Mouse (Mus musculus): ENCODE results near the gene Ccr6. TPM values are rescaled to one million over a fixed set of nuclear protein-coding genes. Genes with fewer than 3 reads are reported as not detected.
A peak's percentile ranks its signal among the peaks of the same experiment; 100 is the strongest.
"Not testable (repeated sequence)": the region's sequence is repeated elsewhere in the genome, so short reads cannot be mapped to it uniquely, and the experiment has no call there.

Gene Ccr6
- polyA plus RNA-seq, 1 experiment from 2014 or later = 0.68 TPM

DNA sequence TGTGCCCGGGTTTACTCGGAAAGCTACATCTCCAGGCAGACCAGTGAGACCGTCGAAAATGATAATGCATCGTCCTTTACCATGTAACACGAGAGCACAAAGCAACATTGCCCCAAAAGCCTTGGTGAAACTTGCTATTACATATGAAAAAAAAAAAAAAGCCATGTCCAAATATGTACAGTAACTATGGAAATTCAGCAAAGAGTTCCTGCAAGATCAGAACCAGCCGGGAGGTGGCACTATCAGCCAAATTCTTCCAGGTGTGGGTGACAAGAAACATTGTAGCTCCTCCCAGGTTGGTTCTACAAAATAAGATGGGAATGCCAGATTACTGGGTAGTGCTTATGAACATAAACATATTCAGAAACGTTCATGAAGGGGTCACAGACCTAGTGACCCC lies 21.1 kb downstream of the Ccr6 start:
- Histone ChIP-seq H3K4me1 (replicated peaks; ENCODE audit: control insufficient read depth, insufficient read depth, low read length) (no peaks in the 10 kb centered on the region), H3K4me2 (ENCODE audit: low read length) (no peak overlapping the region), H3K4me3 (ENCODE audit: low read depth, low read length) (no peak overlapping the region), H3K36me3 (ENCODE audit: control insufficient read depth, insufficient read depth, low read length) (no peaks in the 10 kb centered on the region), H3K27me3 (replicated peaks; ENCODE audit: control insufficient read depth, insufficient read depth, low read length) (no peaks in the 10 kb centered on the region), H3K9ac (ENCODE audit: low read length) (no peak overlapping the region), H3K9me3 (ENCODE audit: control insufficient read depth, low read length) (no peaks in the 10 kb centered on the region), H3K27ac (ENCODE audit: low read depth) (no peak overlapping the region)
- ATAC-seq (replicated peaks; ENCODE audit: low FRiP score, low TSS enrichment, low read depth) = no peak
- DNase-seq (ENCODE audit: low spot score) = no peak
- WGBS = 75% methylated on average over 8 of the region's 8 CpGs

- DNase-seq (ENCODE audit: low spot score) = peak; percentile 55
- H3K9me3 ChIP-seq (ENCODE audit: control insufficient read depth, low read length); H3K4me3 ChIP-seq (ENCODE audit: low read depth, low read length); ATAC-seq (replicated peaks; ENCODE audit: low FRiP score, low TSS enrichment, low read depth); H3K4me1 ChIP-seq (replicated peaks; ENCODE audit: control insufficient read depth, insufficient read depth, low read length); H3K36me3 ChIP-seq (ENCODE audit: control insufficient read depth, insufficient read depth, low read length); H3K9ac ChIP-seq (ENCODE audit: low read length); H3K27me3 ChIP-seq (replicated peaks; ENCODE audit: control insufficient read depth, insufficient read depth, low read length); H3K27ac ChIP-seq (ENCODE audit: low read depth); H3K4me2 ChIP-seq (ENCODE audit: low read length): not testable (repeated sequence)
- WGBS = 6% methylated on average over 6 of the region's 7 CpGs
Observed at GRCm38 (mm10) chr17:8264638-8265037, 28.8 kb downstream of the Ccr6 start.

DNA sequence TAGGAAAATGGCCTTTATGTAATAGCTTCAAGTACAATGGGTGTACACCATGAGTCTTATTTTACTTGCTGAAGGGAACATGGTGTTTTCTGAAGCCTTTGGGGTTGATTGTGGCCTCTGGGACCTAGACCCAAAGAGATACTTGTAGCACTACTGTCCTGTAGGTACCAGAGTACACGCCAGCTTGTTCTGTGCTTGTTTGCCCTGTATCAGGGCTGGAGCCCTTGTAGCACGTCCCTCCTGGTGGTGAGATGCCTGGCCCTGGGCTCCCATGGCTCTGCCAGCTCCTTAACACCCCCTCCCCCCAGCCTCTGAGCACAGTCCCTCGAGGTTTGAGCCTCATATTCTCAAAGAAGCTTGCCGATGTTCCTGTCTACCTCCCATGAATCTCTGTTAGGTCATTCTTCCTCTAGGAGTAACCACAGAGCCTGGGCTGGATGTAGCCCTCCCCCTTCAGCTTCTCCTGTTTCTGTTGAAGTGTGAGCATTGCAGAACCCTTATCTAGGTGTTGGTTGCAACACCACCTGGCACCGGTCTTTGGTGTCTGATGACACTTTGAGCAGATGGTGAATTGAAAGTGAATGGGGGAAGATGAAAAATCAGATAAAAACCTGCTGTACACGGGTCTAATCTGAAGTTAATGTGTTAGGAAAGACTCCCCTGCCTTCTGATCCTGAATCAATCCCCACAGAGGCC lies 36.4 kb downstream of the Ccr6 start:
- H3K4me3 ChIP-seq (ENCODE audit: low read depth, low read length) = no peak overlapping the region
- no peaks in the 10 kb centered on the region for H3K4me1 ChIP-seq (replicated peaks; ENCODE audit: control insufficient read depth, insufficient read depth, low read length)
- H3K27me3 ChIP-seq (replicated peaks; ENCODE audit: control insufficient read depth, insufficient read depth, low read length) = no peaks in the 10 kb centered on the region; the same call in 1 of the 2 replicates
- WGBS = 46% methylated on average over 6 of the region's 6 CpGs
- no peak overlapping the region for H3K4me2 ChIP-seq (ENCODE audit: low read length)
- ATAC-seq (replicated peaks; ENCODE audit: low FRiP score, low TSS enrichment, low read depth) (no peak), DNase-seq (ENCODE audit: low spot score) (peak; percentile 29)
- H3K9me3 ChIP-seq (ENCODE audit: control insufficient read depth, low read length) = no peaks in the 10 kb centered on the region
- H3K27ac ChIP-seq (ENCODE audit: low read depth) = no peak overlapping the region
- no peaks in the 10 kb centered on the region for H3K36me3 ChIP-seq (ENCODE audit: control insufficient read depth, insufficient read depth, low read length)
- H3K9ac ChIP-seq (ENCODE audit: low read length) = no peak overlapping the region

DNA sequence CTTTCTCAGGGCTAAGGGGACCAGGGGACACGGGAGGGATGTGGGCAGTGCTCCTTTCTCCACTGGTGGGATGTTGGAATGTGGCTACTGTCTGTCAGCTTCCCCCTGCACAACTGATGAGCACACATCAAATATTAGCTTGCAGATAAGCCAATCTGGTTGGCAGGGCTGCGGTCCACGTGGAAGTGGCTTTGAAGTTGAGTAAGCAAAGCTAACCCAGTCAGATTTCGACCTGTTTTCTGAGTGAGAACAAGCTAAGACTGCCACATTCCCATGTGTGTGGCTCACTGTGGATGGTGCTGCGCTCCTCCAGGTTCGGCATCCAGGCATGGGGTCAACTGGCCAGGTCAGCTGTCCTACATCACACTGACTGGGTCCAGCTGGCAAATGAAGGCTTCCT lies 37.1 kb downstream of the Ccr6 start:
- Histone ChIP-seq H3K9ac (ENCODE audit: low read length) (no peak overlapping the region), H3K36me3 (ENCODE audit: control insufficient read depth, insufficient read depth, low read length) (no peaks in the 10 kb centered on the region), H3K27ac (ENCODE audit: low read depth) (no peak overlapping the region), H3K4me2 (ENCODE audit: low read length) (no peak overlapping the region), H3K4me3 (ENCODE audit: low read depth, low read length) (no peak overlapping the region), H3K27me3 (replicated peaks; ENCODE audit: control insufficient read depth, insufficient read depth, low read length) (no peaks in the 10 kb centered on the region; the same call in 1 of the 2 replicates), H3K4me1 (replicated peaks; ENCODE audit: control insufficient read depth, insufficient read depth, low read length) (no peaks in the 10 kb centered on the region), H3K9me3 (ENCODE audit: control insufficient read depth, low read length) (no peaks in the 10 kb centered on the region)
- DNase-seq (ENCODE audit: low spot score) = peak; percentile 25
- 48% methylated on average over 6 of the region's 6 CpGs for WGBS
- ATAC-seq (replicated peaks; ENCODE audit: low FRiP score, low TSS enrichment, low read depth) = no peak

DNA sequence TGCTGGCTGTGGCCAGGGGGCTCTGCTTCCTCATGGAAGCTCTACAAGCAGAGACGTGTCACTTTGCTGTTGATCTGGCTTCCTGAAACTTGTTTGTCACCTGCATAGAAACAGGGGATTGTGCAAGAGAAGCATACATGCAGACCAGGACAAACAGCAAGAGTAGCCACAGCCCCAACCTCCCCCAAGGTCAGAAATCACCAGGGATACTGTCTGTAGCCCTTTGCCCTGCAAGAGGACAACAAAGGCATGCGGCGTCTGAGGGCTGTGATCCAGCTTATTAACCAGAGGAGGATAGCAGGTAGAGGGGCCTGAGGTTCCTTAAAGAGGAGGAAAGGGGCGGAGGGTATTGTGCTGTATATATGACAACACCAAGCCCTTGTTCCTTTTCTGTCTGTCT lies 40.2 kb downstream of the Ccr6 start:
- Histone ChIP-seq H3K4me1 (replicated peaks; ENCODE audit: control insufficient read depth, insufficient read depth, low read length) (no peaks in the 10 kb centered on the region), H3K9ac (ENCODE audit: low read length) (no peak overlapping the region), H3K27ac (ENCODE audit: low read depth) (no peak overlapping the region), H3K27me3 (replicated peaks; ENCODE audit: control insufficient read depth, insufficient read depth, low read length) (no peaks in the 10 kb centered on the region; the same call in 1 of the 2 replicates), H3K4me2 (ENCODE audit: low read length) (no peak overlapping the region), H3K4me3 (ENCODE audit: low read depth, low read length) (no peak overlapping the region), H3K9me3 (ENCODE audit: control insufficient read depth, low read length) (no peaks in the 10 kb centered on the region), H3K36me3 (ENCODE audit: control insufficient read depth, insufficient read depth, low read length) (no peaks in the 10 kb centered on the region)
- DNase-seq (ENCODE audit: low spot score) = peak; percentile 16
- ATAC-seq (replicated peaks; ENCODE audit: low FRiP score, low TSS enrichment, low read depth) = no peak
- 65% methylated on average over 4 of the region's 4 CpGs for WGBS

- 76% methylated on average over 7 of the region's 7 CpGs for WGBS
- Histone ChIP-seq H3K4me3 (ENCODE audit: low read depth, low read length) (no peak overlapping the region), H3K36me3 (ENCODE audit: control insufficient read depth, insufficient read depth, low read length) (no peaks in the 10 kb centered on the region), H3K4me1 (replicated peaks; ENCODE audit: control insufficient read depth, insufficient read depth, low read length) (no peaks in the 10 kb centered on the region), H3K27me3 (replicated peaks; ENCODE audit: control insufficient read depth, insufficient read depth, low read length) (no peaks in the 10 kb centered on the region; the same call in 1 of the 2 replicates), H3K4me2 (ENCODE audit: low read length) (no peak overlapping the region), H3K9me3 (ENCODE audit: control insufficient read depth, low read length) (no peaks in the 10 kb centered on the region), H3K9ac (ENCODE audit: low read length) (no peak overlapping the region), H3K27ac (ENCODE audit: low read depth) (no peak overlapping the region)
- ATAC-seq (replicated peaks; ENCODE audit: low FRiP score, low TSS enrichment, low read depth) = no peak
- no peak for DNase-seq (ENCODE audit: low spot score)
Observed at GRCm38 (mm10) chr17:8276680-8277079, 40.8 kb downstream of the Ccr6 start.

DNA sequence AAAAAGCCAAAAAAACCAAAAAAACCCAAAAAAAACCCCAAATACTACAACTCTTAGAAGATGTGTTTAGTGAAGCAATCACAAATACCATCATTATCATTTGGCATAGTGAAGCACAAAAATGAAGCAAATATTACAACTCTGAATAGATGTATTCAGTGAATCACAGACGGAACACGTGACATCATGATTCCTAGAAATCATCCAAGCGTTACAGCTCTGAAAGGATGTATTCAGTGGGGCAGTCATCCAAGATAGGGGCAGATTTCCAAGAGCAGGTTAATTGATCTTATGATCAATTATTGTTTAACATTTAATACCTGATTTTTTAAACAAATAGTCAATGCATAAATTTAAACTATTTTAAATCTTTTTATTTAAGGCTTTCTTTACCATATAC lies 41.4 kb downstream of the Ccr6 start:
- Histone ChIP-seq H3K9me3 (ENCODE audit: control insufficient read depth, low read length) (no peaks in the 10 kb centered on the region), H3K9ac (ENCODE audit: low read length) (no peak overlapping the region), H3K27ac (ENCODE audit: low read depth) (no peak overlapping the region), H3K4me1 (replicated peaks; ENCODE audit: control insufficient read depth, insufficient read depth, low read length) (no peaks in the 10 kb centered on the region), H3K4me3 (ENCODE audit: low read depth, low read length) (no peak overlapping the region), H3K36me3 (ENCODE audit: control insufficient read depth, insufficient read depth, low read length) (no peaks in the 10 kb centered on the region), H3K4me2 (ENCODE audit: low read length) (no peak overlapping the region), H3K27me3 (replicated peaks; ENCODE audit: control insufficient read depth, insufficient read depth, low read length) (no peaks in the 10 kb centered on the region; the same call in 1 of the 2 replicates)
- DNase-seq (ENCODE audit: low spot score) = no peak
- 87% methylated on average over 3 of the region's 3 CpGs for WGBS
- no peak for ATAC-seq (replicated peaks; ENCODE audit: low FRiP score, low TSS enrichment, low read depth)

DNA sequence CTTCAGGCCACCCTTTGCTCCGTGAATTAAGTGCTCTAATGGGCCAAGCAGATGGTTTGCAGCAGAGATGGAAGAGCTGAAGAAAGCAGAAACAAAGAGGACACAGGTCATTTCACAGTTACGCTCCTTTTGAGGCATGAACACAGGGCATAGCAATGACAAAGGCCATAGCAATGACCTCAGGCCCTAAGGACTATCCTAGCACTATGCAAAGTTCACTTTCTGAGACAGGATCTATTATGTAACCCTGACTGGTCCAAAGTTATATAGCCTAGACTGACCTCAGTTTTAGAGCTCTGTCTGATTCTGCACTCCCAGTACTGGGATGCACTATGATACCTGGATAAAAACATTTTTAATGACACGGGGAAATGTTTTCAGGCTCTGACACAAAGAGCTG lies 42.5 kb downstream of the Ccr6 start:
- Histone ChIP-seq H3K9me3 (ENCODE audit: control insufficient read depth, low read length) (no peaks in the 10 kb centered on the region), H3K9ac (ENCODE audit: low read length) (no peak overlapping the region), H3K27me3 (replicated peaks; ENCODE audit: control insufficient read depth, insufficient read depth, low read length) (no peaks in the 10 kb centered on the region; the same call in 1 of the 2 replicates), H3K27ac (ENCODE audit: low read depth) (no peak overlapping the region), H3K36me3 (ENCODE audit: control insufficient read depth, insufficient read depth, low read length) (no peaks in the 10 kb centered on the region), H3K4me1 (replicated peaks; ENCODE audit: control insufficient read depth, insufficient read depth, low read length) (no peaks in the 10 kb centered on the region), H3K4me3 (ENCODE audit: low read depth, low read length) (no peak overlapping the region), H3K4me2 (ENCODE audit: low read length) (no peak overlapping the region)
- DNase-seq (ENCODE audit: low spot score) (peak; percentile 44), ATAC-seq (replicated peaks; ENCODE audit: low FRiP score, low TSS enrichment, low read depth) (no peak)
- 65% methylated on average over 3 of the region's 3 CpGs for WGBS
